Mouse (Mus musculus) thymus, postnatal 10 days (tissue): ENCODE measurements around the gene Ift74.
"Not testable (repeated sequence)": the region's sequence is repeated elsewhere in the genome, so short reads cannot be mapped to it uniquely, and the experiment has no call there.

Experiments
- DNase-seq, 2 experiments: peaks; one replicate each; pipeline ENCODE4 v3.0.0; 2021; ENCODE audit warnings: low spot score in 2 of 2

Ift74 gene

DNA sequence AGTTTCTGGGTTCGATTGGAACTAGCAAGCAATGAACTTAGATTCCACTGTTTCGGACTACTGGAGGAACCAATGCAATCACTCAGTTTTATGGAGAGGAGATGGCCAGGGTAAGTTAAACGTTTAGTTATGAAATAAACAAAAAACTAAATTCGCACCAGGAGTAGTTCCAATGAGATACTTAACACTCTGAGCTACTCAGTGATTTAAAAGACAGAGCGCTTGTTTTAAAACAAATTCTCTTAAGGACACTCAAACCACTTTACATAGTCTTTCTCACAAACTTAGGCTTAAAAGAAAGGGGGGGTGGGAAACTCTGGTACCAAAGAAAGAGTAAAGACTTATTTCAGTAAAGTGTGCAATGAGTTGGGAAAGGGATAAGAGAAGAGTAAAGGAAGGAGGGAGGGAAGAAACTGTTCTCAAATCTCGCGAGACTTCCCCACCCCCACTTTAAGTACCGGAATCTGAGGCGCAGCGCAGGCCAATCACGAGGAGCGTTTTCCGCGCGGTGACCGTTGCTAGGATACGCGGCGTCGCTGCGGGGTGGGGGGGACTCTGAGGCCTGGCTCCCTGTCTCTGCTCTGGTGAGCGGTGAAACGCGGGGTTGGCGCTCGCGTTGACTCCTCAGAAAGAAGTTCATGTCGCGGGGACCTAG, at the start of gene Ift74:
Gene Ift74 (plus strand): TSS at position 520 of the 655 bp plus-strand sequence.
- DNase-seq: peak; percentile 89 to 94

- no peak for DNase-seq
Measured at GRCm38 (mm10) chr4:94572677-94573076, 41.6 kb upstream of the Ift74 start.

DNA sequence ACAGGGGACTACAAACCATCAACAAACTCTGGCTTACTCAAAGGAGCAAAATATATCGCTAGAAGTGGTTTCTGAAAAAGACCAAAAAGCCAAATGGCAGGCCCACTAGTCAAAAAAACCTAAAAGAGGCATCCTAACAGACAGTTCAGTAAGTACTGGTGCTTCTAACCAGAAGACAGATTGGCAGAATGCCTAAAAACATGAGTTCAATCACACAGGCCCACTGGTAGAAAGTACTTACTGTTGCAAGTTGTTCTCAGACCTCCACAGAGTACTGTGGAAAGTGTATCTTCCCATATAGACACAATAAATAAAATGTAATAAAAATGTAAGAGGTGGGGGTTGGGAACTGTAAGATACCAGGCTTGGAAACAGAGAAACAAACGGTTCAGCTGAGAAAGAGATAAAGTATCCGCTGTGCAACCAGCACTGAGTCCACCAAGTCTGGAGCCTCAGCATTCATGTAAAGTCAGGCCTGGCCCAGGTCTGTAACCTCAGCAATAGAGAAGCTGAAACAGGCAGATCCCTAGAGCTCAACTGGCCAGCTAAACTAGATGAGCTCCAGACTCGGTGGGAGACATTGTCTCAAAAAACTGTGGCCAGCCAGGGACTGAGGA, 22.4 kb upstream of the Ift74 start:
- DNase-seq: no peak

GRCm38 (mm10) chr4:94592709-94593108, 21.6 kb upstream of the Ift74 start:
- no peak for DNase-seq

GRCm38 (mm10) chr4:94601395-94601794, 12.9 kb upstream of the Ift74 start:
- DNase-seq: no peak

GRCm38 (mm10) chr4:94602496-94603030, 11.7 kb upstream of the Ift74 start:
- no peak for DNase-seq

- peak; percentile 85 to 90 for DNase-seq
Measured at GRCm38 (mm10) chr4:94603031-94603629, 11.2 kb upstream of the Ift74 start, which contains the start of gene Plaa. Gene Plaa, minus strand, starts transcription at chr4:94603244.

DNA sequence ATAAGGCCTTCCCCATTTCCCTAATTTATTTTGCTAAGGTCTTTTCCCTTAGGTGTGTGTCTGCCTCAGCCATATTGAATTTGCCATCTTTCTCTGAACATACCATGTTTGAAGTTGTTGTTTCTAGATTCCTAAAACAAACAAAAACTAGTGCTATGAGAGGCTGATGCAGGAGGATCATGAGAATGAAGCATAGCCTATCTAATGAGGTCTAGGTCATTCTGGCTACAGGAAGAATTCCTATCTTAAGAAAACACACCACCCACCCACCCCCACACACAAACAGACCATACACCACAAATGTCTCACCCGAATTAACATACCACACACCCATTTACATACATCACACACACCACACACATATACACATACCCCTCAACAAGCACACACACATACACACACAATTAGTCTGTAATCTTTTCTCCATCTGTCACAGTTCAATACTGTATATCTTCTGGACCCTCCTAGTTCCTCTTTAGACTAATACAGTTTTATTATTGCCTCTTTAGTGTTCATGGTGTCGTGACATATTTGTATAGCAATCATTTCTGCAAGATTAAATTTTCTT, 9.8 kb upstream of the Ift74 start:
- DNase-seq: no peak

DNA sequence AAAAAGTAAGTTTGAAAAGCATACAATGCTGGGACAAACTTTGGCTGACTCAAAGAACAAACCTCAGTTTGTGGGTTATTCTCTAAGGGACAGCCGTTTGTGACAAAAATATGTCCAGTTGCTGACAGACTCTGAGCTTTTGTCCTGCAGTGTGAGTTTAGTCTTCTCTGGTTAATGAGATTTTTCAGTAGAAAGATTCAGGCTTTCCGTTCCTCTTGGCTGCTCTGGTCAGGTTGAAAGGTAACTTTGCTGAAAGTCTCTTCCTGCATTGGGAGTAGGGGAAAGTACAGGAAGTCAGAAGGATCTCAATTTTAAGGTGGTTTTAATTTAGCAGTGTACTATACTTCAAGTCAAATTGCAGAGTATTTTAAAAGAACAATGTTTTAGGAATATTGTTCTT, 8.7 kb upstream of the Ift74 start:
- no peak for DNase-seq

DNA sequence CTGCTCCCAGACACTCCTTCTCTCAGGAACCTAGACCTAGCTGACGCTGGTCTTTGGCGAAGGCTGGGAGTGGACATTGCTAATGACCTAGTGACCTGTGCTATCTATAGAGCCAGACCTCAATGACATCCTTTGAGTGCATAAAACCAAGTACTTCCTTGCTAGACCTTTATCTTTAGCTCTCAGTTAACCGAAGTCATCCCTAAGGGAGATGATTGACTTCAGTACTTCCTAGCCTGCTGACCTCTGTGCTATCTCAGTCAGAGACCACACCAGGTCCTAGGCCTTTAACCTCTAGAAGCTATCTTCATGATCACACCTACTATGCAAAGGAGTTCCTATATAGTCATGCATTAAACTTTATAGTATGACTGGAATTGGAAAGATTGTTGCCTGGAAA, 4.0 kb upstream of the Ift74 start:
- no peak for DNase-seq

DNA sequence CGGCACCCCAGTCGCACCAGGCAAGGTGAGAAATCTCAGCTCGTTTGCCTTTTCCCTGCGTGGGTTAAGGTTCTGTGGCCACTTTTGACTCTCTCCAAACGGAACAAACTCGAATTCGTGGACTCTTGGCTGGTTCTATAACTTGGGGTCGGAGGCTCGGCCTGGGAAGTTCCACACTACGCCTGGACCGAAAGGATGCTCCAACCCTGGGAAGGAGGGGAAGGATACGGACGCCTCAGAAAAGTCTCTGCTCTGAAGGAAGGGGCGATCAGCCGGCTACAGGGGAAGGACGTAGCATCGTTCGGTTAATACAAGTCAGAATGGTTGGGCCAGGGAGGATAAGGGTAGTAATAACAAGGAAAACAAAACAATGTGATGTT, 326 bp downstream of the Ift74 start:
- peak in 1 of 2 experiments; percentile 4 for DNase-seq

DNA sequence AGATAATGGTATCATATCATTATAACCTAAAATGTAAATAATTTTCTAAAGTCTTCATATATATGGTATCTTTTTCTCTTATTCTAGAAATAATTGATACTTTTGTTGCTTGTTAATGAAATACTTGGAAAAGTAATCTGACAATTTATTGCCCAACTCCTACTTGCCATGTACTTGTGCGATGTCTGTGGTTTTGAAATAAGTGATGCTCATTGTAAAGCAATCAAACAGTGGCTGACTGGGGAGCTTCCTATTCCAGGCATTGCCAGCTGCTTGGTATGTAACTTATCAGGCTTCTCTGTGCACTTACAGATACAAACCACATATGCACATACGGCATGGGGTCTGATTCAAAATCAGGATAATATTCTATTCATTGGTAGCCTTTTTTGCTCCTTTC, 5.8 kb downstream of the Ift74 start:
- no peak for DNase-seq

DNA sequence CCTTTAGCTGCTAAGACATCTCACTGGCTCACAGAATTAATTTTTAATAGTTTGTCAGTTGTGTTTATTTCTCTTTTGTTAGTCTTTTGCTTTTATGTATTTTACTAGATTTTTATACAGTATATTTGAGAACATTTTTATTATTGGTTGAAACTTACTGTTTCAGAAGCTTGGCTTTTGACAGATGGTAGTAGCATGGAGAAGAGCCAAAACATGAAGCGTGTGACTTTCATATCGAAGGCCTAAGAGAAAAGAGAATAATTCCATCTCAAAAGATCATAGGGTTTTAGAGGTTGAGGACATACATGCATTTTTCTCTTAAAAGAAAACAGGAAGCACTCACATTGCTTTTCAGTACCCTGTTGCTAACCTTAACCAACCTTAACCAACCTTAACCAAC, 28.9 kb downstream of the Ift74 start:
- no peak for DNase-seq

GRCm38 (mm10) chr4:94649920-94650319, 35.6 kb downstream of the Ift74 start, which contains the start of gene Lrrc19:
Gene Lrrc19, minus strand, starts transcription at chr4:94650144.
- no peak for DNase-seq

GRCm38 (mm10) chr4:94650426-94651175, 36.3 kb downstream of the Ift74 start:
- not testable (repeated sequence) for DNase-seq

GRCm38 (mm10) chr4:94669718-94670117, 55.4 kb downstream of the Ift74 start:
- DNase-seq: no peak

DNA sequence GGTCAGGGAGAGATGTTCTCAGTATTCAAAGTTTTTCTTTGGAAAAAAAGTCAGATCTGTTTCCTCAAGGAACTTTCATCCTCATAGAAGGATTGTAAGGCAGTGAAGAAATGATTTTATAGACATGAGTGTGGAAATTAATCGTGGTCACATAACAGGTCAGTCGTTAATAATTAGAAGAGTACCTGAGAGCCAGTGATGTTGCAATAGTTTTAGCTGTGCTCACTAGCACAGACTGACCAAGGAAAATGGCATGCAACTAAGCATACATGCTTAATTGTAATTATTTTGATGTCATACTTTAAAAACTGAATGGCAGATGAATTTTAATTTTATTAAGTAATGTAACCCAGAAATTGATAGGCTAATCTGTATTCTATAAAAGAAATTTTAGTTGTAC, 66.4 kb downstream of the Ift74 start:
- DNase-seq: no peak

DNA sequence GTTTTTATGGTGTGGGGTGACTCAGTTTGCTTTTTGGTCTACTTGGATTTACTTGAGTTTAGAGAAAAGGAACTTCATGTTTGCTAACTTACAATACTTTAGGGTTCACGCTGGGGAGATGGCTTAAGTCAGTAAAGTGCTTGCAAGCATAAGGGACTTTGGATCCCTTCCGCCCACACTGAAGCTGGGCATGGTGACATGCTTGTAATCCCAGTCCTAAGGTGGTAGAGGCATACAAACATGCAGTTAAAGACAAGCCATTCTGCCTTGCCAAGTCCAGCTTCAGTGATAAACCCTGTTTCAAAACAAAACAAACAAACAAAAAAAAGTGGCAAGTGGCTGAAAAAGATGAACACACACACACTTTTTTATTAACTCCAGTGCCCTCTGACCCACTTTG, 66.9 kb downstream of the Ift74 start:
- DNase-seq: no peak

DNA sequence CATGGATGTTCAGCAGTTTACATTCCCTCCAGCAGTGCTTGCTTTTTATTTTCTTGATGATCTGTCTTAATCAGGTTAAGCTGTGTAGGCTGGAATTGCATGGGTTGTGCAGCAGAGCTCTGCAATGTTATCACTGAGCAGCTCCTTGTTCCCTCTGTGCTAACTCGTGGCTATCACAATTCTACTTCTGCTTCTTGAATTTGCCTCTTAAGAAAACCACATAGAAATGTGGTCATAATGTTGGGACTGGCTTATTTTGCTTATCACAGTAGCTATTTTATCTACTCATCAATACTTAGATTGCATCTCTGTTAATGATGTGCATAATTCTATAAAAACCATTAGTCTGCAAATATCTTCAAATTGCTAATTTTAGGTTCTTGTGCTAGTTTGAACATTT, 67.7 kb downstream of the Ift74 start:
- DNase-seq: no peak

DNA sequence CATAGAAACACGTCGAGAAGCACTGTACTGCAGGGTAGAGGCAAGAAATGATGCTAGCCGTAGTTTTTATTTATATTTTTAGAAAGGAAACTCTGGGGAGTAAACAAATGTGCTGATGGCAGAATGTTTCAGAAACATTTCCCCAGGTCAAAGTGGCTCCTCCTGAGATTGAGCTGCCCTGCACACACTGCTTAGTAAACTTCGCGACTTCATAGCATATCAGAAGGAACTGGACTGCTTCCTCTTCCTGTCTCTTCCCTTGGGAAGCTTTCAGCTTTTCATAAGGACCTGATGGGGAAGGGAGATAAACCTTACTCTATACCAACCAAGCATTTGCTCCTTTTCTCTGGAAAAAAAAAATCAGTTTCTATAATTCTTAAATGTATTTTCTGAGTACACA, 69.0 kb downstream of the Ift74 start:
- DNase-seq: no peak

- DNase-seq: not testable (repeated sequence)
Measured at GRCm38 (mm10) chr4:94689804-94690203, 75.5 kb downstream of the Ift74 start.

DNA sequence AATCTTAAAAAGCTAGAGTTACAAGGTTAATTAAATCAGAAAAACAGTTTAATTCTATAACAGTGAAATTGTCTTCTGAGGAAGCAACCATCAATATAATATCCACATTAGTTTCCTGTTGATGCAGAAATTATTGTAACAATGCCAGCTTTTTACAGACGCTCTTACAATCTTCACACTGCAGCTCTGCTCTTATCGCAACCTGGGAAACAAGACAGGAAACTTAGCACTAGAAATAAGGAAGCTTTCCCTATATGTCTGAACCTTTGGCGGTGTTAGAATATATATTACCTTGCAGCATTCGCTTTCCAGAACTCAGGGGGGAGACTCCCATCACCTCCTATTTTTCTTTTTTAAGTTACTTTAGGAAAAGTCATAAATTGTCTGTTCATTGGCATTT, 76.8 kb downstream of the Ift74 start:
- DNase-seq: no peak
